Mouse (Mus musculus) MEL (cell line): Measurements from ENCODE around the gene Ubac2. TPM values are rescaled to one million over a fixed set of nuclear protein-coding genes. Genes with fewer than 3 reads are reported as not detected.

ENCODE experiments used
- DNase-seq: peaks from one replicate; pipeline ENCODE4 v3.0.0; 2011; ENCODE audit warnings: low read depth, low spot score
- H3K27ac ChIP-seq: 2 replicates; pipeline ENCODE4 v1.5.1; 2012; ENCODE audit warnings: low read depth, mild to moderate bottlenecking, control low read depth, low read length, moderate library complexity; ENCODE audit not compliant: control insufficient read depth
- H3K27me3 ChIP-seq, 2 experiments: fragments of 150-350 bp in 1 of 2; sonication (generic) in 1 of 2; 2 replicates each; pipeline ENCODE4 v1.6.1; 2012; ENCODE audit warnings: low read length in 2 of 2, mild to moderate bottlenecking in 2 of 2, improper control_type of control experiment in 1 of 2, moderate library complexity in 1 of 2; ENCODE audit not compliant: insufficient read depth in 2 of 2, control insufficient read depth in 1 of 2
- H3K36me3 ChIP-seq, 2 experiments: 2 replicates each; pipeline ENCODE4 v1.6.1; 2012 to 2014; ENCODE audit warnings: low read length in 2 of 2, improper control_type of control experiment in 1 of 2, inconsistent platforms in 1 of 2, mild to moderate bottlenecking in 1 of 2; ENCODE audit not compliant: insufficient read depth in 2 of 2, control insufficient read depth in 1 of 2
- H3K4me1 ChIP-seq, 2 experiments: fragments of 150-350 bp in 1 of 2; sonication (generic) in 1 of 2; 2 replicates each; pipeline ENCODE4 v1.6.1; 2012; ENCODE audit warnings: low read length in 2 of 2, improper control_type of control experiment in 1 of 2, mild to moderate bottlenecking in 1 of 2; ENCODE audit not compliant: insufficient read depth in 2 of 2, control insufficient read depth in 1 of 2
- H3K4me3 ChIP-seq, 2 experiments: fragments of 150-350 bp in 1 of 2; sonication (generic) in 1 of 2; 2 replicates each; pipeline ENCODE4 v1.5.1; 2012; ENCODE audit warnings: low read depth in 2 of 2, low read length in 2 of 2, mild to moderate bottlenecking in 2 of 2, moderate library complexity in 2 of 2, control low read depth in 1 of 2, improper control_type of control experiment in 1 of 2; ENCODE audit not compliant: control insufficient read depth in 1 of 2, insufficient read depth in 1 of 2
- H3K79me2 ChIP-seq: 2 replicates; pipeline ENCODE4 v1.6.1; 2012; ENCODE audit warnings: mild to moderate bottlenecking, low read length, moderate library complexity; ENCODE audit not compliant: control insufficient read depth, poor library complexity, insufficient read depth
- H3K9ac ChIP-seq: 2 replicates; pipeline ENCODE4 v1.6.1; 2012; ENCODE audit warnings: low read depth, mild to moderate bottlenecking, control low read depth, low read length, moderate library complexity; ENCODE audit not compliant: control insufficient read depth, poor library complexity, severe bottlenecking
- H3K9me3 ChIP-seq: fragments of 150-350 bp; sonication (generic); replicated peaks from 2 replicates; pipeline ENCODE4 v1.6.1; 2012; ENCODE audit warnings: mild to moderate bottlenecking, low read length, improper control_type of control experiment, moderate library complexity; ENCODE audit not compliant: insufficient read depth
- BHLHE40 ChIP-seq: IDR thresholded peaks from 2 replicates; pipeline ENCODE4 v1.6.1; 2012; ENCODE audit warnings: low read depth, mild to moderate bottlenecking, inconsistent platforms, low read length, improper control_type of control experiment, borderline replicate concordance
- CHD1 ChIP-seq: IDR thresholded peaks from 2 replicates; pipeline ENCODE4 v1.6.1; 2012; ENCODE audit warnings: low read depth, mild to moderate bottlenecking, inconsistent platforms, low read length, improper control_type of control experiment
- CHD2 ChIP-seq: IDR thresholded peaks from 2 replicates; pipeline ENCODE4 v1.6.1; 2011; ENCODE audit warnings: low read length, improper control_type of control experiment
- E2F4 ChIP-seq: IDR thresholded peaks from 2 replicates; pipeline ENCODE4 v1.6.1; 2011; ENCODE audit warnings: low read depth, low read length, improper control_type of control experiment, borderline replicate concordance
- ELF1 ChIP-seq: IDR thresholded peaks from 2 replicates; pipeline ENCODE4 v1.6.1; 2014; ENCODE audit warnings: low read depth, mild to moderate bottlenecking, inconsistent platforms, low read length, improper control_type of control experiment, moderate library complexity
- ETS1 ChIP-seq: IDR thresholded peaks from 2 replicates; pipeline ENCODE4 v1.6.1; 2012; ENCODE audit warnings: low read depth, mild to moderate bottlenecking, inconsistent platforms, low read length, improper control_type of control experiment, moderate library complexity
- GABPA ChIP-seq: IDR thresholded peaks from 2 replicates; pipeline ENCODE4 v1.6.1; 2012; ENCODE audit warnings: low read depth, mild to moderate bottlenecking, inconsistent platforms, low read length, improper control_type of control experiment, moderate library complexity
- GATA1 ChIP-seq: IDR thresholded peaks from 2 replicates; pipeline ENCODE4 v1.6.1; 2011; ENCODE audit warnings: low read depth, low read length, improper control_type of control experiment
- HCFC1 ChIP-seq: IDR thresholded peaks from 2 replicates; pipeline ENCODE4 v1.6.1; 2012; ENCODE audit warnings: low read depth, mild to moderate bottlenecking, inconsistent platforms, low read length, improper control_type of control experiment, moderate library complexity
- KAT2A ChIP-seq: conservative IDR thresholded peaks from 2 replicates; pipeline ENCODE4 v1.6.1; 2012; ENCODE audit warnings: low read depth, low read length, improper control_type of control experiment, inconsistent platforms
- MAFK ChIP-seq: IDR thresholded peaks from 2 replicates; pipeline ENCODE4 v1.6.1; 2011; ENCODE audit warnings: low read depth, mild to moderate bottlenecking, low read length, improper control_type of control experiment, borderline replicate concordance
- MAX ChIP-seq: IDR thresholded peaks from 2 replicates; pipeline ENCODE4 v1.6.1; 2011; ENCODE audit warnings: low read length, improper control_type of control experiment
- MEF2A ChIP-seq: IDR thresholded peaks from 2 replicates; pipeline ENCODE4 v1.6.1; 2014; ENCODE audit warnings: low read depth, mild to moderate bottlenecking, inconsistent platforms, low read length, improper control_type of control experiment; ENCODE audit not compliant: poor library complexity, insufficient replicate concordance, severe bottlenecking; ENCODE audit errors: extremely low read depth
- MXI1 ChIP-seq: IDR thresholded peaks from 2 replicates; pipeline ENCODE4 v1.6.1; 2011; ENCODE audit warnings: mild to moderate bottlenecking, low read depth, low read length, improper control_type of control experiment
- MYB ChIP-seq: IDR thresholded peaks from 2 replicates; pipeline ENCODE4 v1.6.1; 2011; ENCODE audit warnings: mild to moderate bottlenecking, low read depth, low read length, improper control_type of control experiment
- MYC ChIP-seq: IDR thresholded peaks from 2 replicates; pipeline ENCODE4 v1.6.1; 2011; ENCODE audit warnings: low read depth, mild to moderate bottlenecking, low read length, improper control_type of control experiment, moderate library complexity
- NELFE ChIP-seq: IDR thresholded peaks from 2 replicates; pipeline ENCODE4 v1.6.1; 2011; ENCODE audit warnings: low read depth, low read length, improper control_type of control experiment
- POLR2A ChIP-seq, 2 experiments: IDR thresholded peaks; 2 replicates each; pipeline ENCODE4 v1.6.1; 2011 to 2012; ENCODE audit warnings: low read length in 2 of 2, mild to moderate bottlenecking in 2 of 2, control low read depth in 1 of 2, improper control_type of control experiment in 1 of 2, low read depth in 1 of 2, moderate library complexity in 1 of 2; ENCODE audit not compliant: control insufficient read depth in 1 of 2, insufficient read depth in 1 of 2, poor library complexity in 1 of 2
- RAD21 ChIP-seq: IDR thresholded peaks from 2 replicates; pipeline ENCODE4 v1.6.1; 2011; ENCODE audit warnings: mild to moderate bottlenecking, low read depth, low read length, improper control_type of control experiment
- RCOR1 ChIP-seq: IDR thresholded peaks from 2 replicates; pipeline ENCODE4 v1.6.1; 2012; ENCODE audit warnings: low read depth, mild to moderate bottlenecking, inconsistent platforms, low read length, improper control_type of control experiment
- SIN3A ChIP-seq: IDR thresholded peaks from 2 replicates; pipeline ENCODE4 v1.6.1; 2012; ENCODE audit warnings: low read length, improper control_type of control experiment, inconsistent platforms
- SMC3 ChIP-seq: IDR thresholded peaks from 2 replicates; pipeline ENCODE4 v1.6.1; 2011; ENCODE audit warnings: low read depth, low read length, improper control_type of control experiment
- TAL1 ChIP-seq: IDR thresholded peaks from 2 replicates; pipeline ENCODE4 v1.6.1; 2012; ENCODE audit warnings: mild to moderate bottlenecking, inconsistent platforms, low read length, moderate library complexity, mixed read lengths
- TBP ChIP-seq: IDR thresholded peaks from 2 replicates; pipeline ENCODE4 v1.8.0; 2011; ENCODE audit warnings: low read depth, low read length, improper control_type of control experiment
- USF1 ChIP-seq: IDR thresholded peaks from 2 replicates; pipeline ENCODE4 v1.6.1; 2014; ENCODE audit warnings: low read depth, mild to moderate bottlenecking, inconsistent platforms, low read length, improper control_type of control experiment, moderate library complexity
- ZKSCAN1 ChIP-seq: IDR thresholded peaks from 2 replicates; pipeline ENCODE4 v1.6.1; 2012; ENCODE audit warnings: low read depth, mild to moderate bottlenecking, inconsistent platforms, low read length, improper control_type of control experiment, moderate library complexity
- ZMIZ1 ChIP-seq: IDR thresholded peaks from 2 replicates; pipeline ENCODE4 v1.6.1; 2012; ENCODE audit warnings: low read depth, mild to moderate bottlenecking, inconsistent platforms, low read length, improper control_type of control experiment, moderate library complexity
- ZNF384 ChIP-seq: IDR thresholded peaks from 2 replicates; pipeline ENCODE4 v1.6.1; 2012; ENCODE audit warnings: low read depth, mild to moderate bottlenecking, inconsistent platforms, low read length, improper control_type of control experiment
- polyA plus RNA-seq, 2 experiments: library from polyadenylated mRNA; stranded (reverse) in 1 of 2; unstranded in 1 of 2; fragments of >175 nt in 1 of 2; fragments of >200 nt in 1 of 2; gene quantifications; 2 replicates each; pipeline versions ENCODE4 v1.2.1 to v1.2.4; 2012; ENCODE audit warnings: low replicate concordance in 2 of 2, low read depth in 1 of 2; ENCODE audit not compliant: insufficient read length in 2 of 2, insufficient read depth in 1 of 2, missing spikeins in 1 of 2
- total RNA-seq: library from RNA; depleted of rRNA; stranded (reverse); fragments of 300-350 nt; gene quantifications from 2 replicates; pipeline ENCODE4 v1.2.3, GENCODE M21; 2012

The Ubac2 gene
- total and polyA plus RNA-seq, 3 experiments = 32.9 to 44.8 TPM; not detected in 1

DNA sequence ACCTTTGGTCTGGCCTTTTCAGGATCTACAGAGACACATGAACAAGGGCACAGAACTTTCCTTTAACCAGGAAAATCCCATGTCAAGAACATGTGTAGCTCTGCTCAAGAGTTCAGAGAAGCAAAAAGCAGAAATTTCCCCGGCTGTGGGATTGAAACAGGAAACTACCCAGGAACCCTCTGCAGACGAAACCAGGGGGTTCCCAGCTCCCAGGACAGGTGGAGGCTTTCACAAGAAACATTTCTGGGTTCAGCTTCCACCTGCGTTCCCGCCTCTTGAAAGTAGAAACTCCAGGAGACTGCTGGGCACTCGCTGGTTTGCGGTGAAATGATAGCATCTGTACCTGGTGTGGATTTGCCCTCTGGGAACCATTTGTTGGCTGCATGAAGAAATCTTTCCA is 178.5 kb downstream of the Ubac2 start:
- Histone ChIP-seq H3K27ac (no peak overlapping the region), H3K9me3 (no peaks in the 10 kb centered on the region), H3K4me1 (no peaks in the 10 kb centered on the region), H3K79me2 (no peaks in the 10 kb centered on the region), H3K9ac (no peak overlapping the region), H3K36me3 (no peaks in the 10 kb centered on the region), H3K4me3 (no peak overlapping the region), H3K27me3 (no peaks in the 10 kb centered on the region)
- DNase-seq = no peak
- no peak for TF ChIP-seq MAX
- TF ChIP-seq USF1 = no peak
- no peak for TF ChIP-seq CHD1
- TF ChIP-seq TAL1 = no peak
- no peak for TF ChIP-seq MXI1
- no peak for TF ChIP-seq GABPA
- no peak for TF ChIP-seq ETS1
- no peak for TF ChIP-seq HCFC1
- no peak for TF ChIP-seq MYC
- no peak for TF ChIP-seq E2F4
- no peak for TF ChIP-seq CHD2
- TF ChIP-seq MYB = no peak
- TF ChIP-seq SMC3 = no peak
- no peak for TF ChIP-seq ZKSCAN1
- TF ChIP-seq BHLHE40 = no peak
- TF ChIP-seq GATA1 = no peak

GRCm38 (mm10) chr14:122057941-122058346 is 179.5 kb downstream of the Ubac2 start:
- Histone ChIP-seq H3K27me3 (no peaks in the 10 kb centered on the region), H3K79me2 (no peaks in the 10 kb centered on the region), H3K4me3 (no peak overlapping the region), H3K27ac (no peak overlapping the region), H3K9ac (no peak overlapping the region), H3K4me1 (no peaks in the 10 kb centered on the region), H3K9me3 (no peaks in the 10 kb centered on the region), H3K36me3 (no peaks in the 10 kb centered on the region)
- DNase-seq = no peak
- TF ChIP-seq USF1 (0 out of 2 replicates have a peak, but pooled peaks have one; percentile 33), KAT2A (no peak), RCOR1 (no peak)

DNA sequence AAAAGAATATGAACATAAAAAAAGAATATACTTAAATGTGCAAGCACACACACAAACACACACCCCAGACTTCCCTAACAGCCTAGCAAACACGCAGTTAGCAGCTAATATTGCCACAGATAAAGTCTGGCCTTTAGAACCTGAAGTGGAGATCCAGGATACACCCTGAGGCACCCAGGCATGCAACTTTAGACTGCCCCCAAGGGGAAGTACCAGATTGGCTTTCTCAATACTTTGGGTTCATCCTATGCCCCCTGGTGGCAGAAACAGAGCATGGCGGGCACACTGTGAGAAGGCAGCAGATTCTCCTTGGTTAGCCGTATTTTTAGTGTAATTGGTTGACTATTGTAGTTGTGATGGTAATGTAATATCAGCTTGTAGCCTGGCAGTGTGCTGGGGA is 182.2 kb downstream of the Ubac2 start:
- H3K27me3 ChIP-seq = no peaks in the 10 kb centered on the region
- DNase-seq = peak; percentile 90
- no peaks in the 10 kb centered on the region; a peak in 1 of 4 replicates for H3K36me3 ChIP-seq
- H3K9me3 ChIP-seq = no peaks in the 10 kb centered on the region
- H3K27ac ChIP-seq = no peak overlapping the region
- H3K79me2 ChIP-seq = no peaks in the 10 kb centered on the region
- H3K4me1 ChIP-seq = peaks cover 2 to 3% of the 10 kb centered on the region in 2 experiments; a peak in 1 of 4 replicates
- no peak overlapping the region for H3K9ac ChIP-seq
- no peak overlapping the region for H3K4me3 ChIP-seq
- 0 out of 2 replicates have a peak, but pooled peaks have one; percentile 16 for TF ChIP-seq GATA1
- TF ChIP-seq ZNF384 = no peak
- no peak for TF ChIP-seq MEF2A
- no peak for TF ChIP-seq NELFE
- no peak for TF ChIP-seq ELF1
- TF ChIP-seq MYC = 0 out of 2 replicates have a peak, but pooled peaks have one; percentile 55
- TF ChIP-seq POLR2A (IDR thresholded peaks at IDR 0.05; ENCODE audit: control insufficient read depth in 1 of 2, insufficient read depth in 1 of 2, low read depth in 1 of 2, low read length in 2 of 2, poor library complexity in 1 of 2) = no peak
- TF ChIP-seq RAD21 = peak; percentile 91
- TF ChIP-seq SMC3 = peak; percentile 100
- TF ChIP-seq TBP = peak; percentile 75
- TF ChIP-seq HCFC1 = no peak
- TF ChIP-seq RCOR1 = no peak
- TF ChIP-seq ZMIZ1 = no peak
- no peak for TF ChIP-seq KAT2A
- TF ChIP-seq MXI1 = 0 out of 2 replicates have a peak, but pooled peaks have one; percentile 22
- no peak; the same call in 1 of the 2 replicates for TF ChIP-seq SIN3A
- no peak for TF ChIP-seq MAFK
